Mouse (Mus musculus): ENCODE results near the gene Rag2. TPM values are rescaled to one million over a fixed set of nuclear protein-coding genes. Genes with fewer than 3 reads are reported as not detected.

The Rag2 gene
- polyA plus RNA-seq, 1 experiment: not detected

DNA sequence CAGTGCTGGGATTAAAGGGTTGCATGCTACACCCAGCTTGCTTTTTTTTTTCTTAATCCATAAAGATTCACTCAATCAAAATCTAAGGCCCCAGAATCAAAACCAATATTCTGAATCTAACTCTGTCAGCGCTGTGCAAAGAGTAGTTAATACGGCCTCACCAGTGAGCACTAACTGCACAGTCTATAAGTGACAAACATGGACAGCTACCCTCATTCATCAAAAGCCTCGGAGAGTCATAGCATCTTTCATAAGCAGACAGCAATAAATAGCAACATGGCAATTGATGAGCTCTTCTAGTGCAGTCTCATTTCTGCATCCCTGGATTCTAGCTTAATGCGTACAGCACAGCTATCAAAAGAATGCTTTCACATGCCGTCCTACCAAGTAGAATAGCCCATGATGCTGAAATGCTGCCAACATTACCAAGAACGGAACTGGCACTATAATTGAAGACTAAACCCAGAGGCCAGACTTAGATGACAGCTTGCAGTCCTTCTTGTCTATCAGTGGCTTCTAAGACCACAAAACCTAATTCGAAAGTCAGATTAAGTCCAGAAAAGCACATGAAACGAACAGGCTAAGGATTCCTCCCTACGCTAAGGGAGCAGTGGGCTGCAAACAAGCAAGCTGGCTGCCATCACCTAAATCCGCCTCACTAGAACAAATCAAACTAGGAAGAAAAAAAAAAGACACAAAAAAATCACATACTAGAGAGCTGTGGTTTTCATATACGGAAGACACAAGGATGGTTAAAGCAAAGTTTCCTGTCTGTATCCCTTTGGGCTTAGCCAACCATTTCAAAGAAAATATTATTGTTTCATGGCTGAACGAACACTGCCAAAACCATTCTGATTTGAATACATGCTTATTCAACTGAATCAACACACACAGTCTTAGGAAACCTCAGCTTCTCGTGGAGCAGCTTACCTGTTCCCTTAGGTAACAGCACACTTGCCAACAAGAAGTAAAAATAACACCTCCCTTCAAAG, 26.0 kb upstream of the Rag2 start:
- H3K27me3 ChIP-seq (ENCODE audit: control insufficient read depth, insufficient read depth, insufficient read length): no peaks in the 10 kb centered on the region
- H3ac ChIP-seq (ENCODE audit: control insufficient read depth, insufficient read length, low read depth): no peak overlapping the region
- H3K79me3 ChIP-seq (ENCODE audit: low read depth): no peaks in the 10 kb centered on the region
- H3K79me2 ChIP-seq (ENCODE audit: control insufficient read depth, insufficient read depth): no peaks in the 10 kb centered on the region
- no peaks in the 10 kb centered on the region for H3K36me3 ChIP-seq (ENCODE audit: control insufficient read depth, insufficient read depth)
- TF ChIP-seq USF1 (IDR thresholded peaks at IDR 0.05; ENCODE audit: low read depth): no peak
- no peak for TF ChIP-seq MAX (IDR thresholded peaks at IDR 0.05)
- TF ChIP-seq MYOG (IDR thresholded peaks at IDR 0.05; ENCODE audit: control insufficient read depth, extremely low read depth, insufficient read length): no peak
- no peak for TF ChIP-seq CEBPB (IDR thresholded peaks at IDR 0.05; ENCODE audit: low read depth)
- no peak for TF ChIP-seq MYOD1 (IDR thresholded peaks at IDR 0.05; ENCODE audit: control insufficient read depth, insufficient read length, low read depth)
- no peak for TF ChIP-seq CTCF (IDR thresholded peaks at IDR 0.05; ENCODE audit: control insufficient read depth, insufficient read depth, insufficient read length)
- no peak for TF ChIP-seq FOSL1 (IDR thresholded peaks at IDR 0.05; ENCODE audit: insufficient read depth, low read length, poor library complexity, severe bottlenecking)
- no peak overlapping the region for H3K4me3 ChIP-seq (ENCODE audit: insufficient read depth, poor library complexity, severe bottlenecking)

DNA sequence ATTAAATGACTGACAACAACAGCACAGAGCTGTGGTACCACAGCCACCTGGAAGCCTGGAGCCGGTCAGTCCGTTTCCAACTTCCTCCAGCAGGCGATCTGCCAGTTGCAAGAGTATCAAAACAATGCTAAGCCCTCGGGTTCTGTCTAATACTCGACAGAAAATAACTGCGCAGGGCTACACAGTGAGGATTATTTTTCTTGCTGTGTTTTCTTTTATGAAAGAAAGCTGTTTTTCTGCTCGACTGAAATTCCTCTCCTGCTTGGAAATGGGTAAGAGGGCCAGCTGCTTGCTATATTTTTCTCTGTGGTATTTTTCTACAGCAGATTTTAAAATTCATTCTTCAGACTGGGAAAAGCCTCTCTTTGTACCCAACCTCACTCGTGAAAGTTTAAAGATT, 23.8 kb upstream of the Rag2 start:
- no peaks in the 10 kb centered on the region for H3K79me3 ChIP-seq (ENCODE audit: low read depth)
- no peak overlapping the region for H3K4me3 ChIP-seq (ENCODE audit: insufficient read depth, poor library complexity, severe bottlenecking)
- no peaks in the 10 kb centered on the region for H3K79me2 ChIP-seq (ENCODE audit: control insufficient read depth, insufficient read depth)
- H3ac ChIP-seq (ENCODE audit: control insufficient read depth, insufficient read length, low read depth): no peak overlapping the region
- H3K27me3 ChIP-seq (ENCODE audit: control insufficient read depth, insufficient read depth, insufficient read length): no peaks in the 10 kb centered on the region
- TF ChIP-seq MYOD1 (IDR thresholded peaks at IDR 0.05; ENCODE audit: control insufficient read depth, insufficient read length, low read depth) (no peak), FOSL1 (IDR thresholded peaks at IDR 0.05; ENCODE audit: insufficient read depth, low read length, poor library complexity, severe bottlenecking) (no peak), CEBPB (IDR thresholded peaks at IDR 0.05; ENCODE audit: low read depth) (no peak), USF1 (IDR thresholded peaks at IDR 0.05; ENCODE audit: low read depth) (no peak), MYOG (IDR thresholded peaks at IDR 0.05; ENCODE audit: control insufficient read depth, extremely low read depth, insufficient read length) (no peak), MAX (IDR thresholded peaks at IDR 0.05) (no peak), CTCF (IDR thresholded peaks at IDR 0.05; ENCODE audit: control insufficient read depth, insufficient read depth, insufficient read length) (no peak)
- no peaks in the 10 kb centered on the region for H3K36me3 ChIP-seq (ENCODE audit: control insufficient read depth, insufficient read depth)

DNA sequence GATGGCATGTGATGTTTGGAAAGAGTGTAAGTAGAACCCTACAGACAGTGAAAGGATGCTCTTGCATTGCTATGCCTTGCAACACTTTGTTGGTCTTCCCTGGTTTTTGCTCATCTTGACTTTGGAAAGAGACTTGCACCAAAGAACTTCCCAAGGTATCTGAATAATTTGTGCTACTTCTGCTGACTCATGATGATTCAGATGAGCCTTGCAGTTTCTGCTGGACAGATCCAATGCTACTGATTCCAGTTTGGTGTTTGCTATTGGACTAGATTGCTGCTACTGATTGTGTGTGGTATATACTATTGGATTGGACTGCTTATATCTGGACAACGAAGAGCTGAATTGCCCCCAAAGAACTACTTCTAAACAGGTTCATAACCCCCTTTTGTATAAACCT, 21.4 kb upstream of the Rag2 start:
- Histone ChIP-seq H3K79me2 (ENCODE audit: control insufficient read depth, insufficient read depth) (no peaks in the 10 kb centered on the region), H3K36me3 (ENCODE audit: control insufficient read depth, insufficient read depth) (no peaks in the 10 kb centered on the region), H3K79me3 (ENCODE audit: low read depth) (no peaks in the 10 kb centered on the region), H3ac (ENCODE audit: control insufficient read depth, insufficient read length, low read depth) (no peak overlapping the region), H3K27me3 (ENCODE audit: control insufficient read depth, insufficient read depth, insufficient read length) (no peaks in the 10 kb centered on the region), H3K4me3 (ENCODE audit: insufficient read depth, poor library complexity, severe bottlenecking) (no peak overlapping the region)
- no peak for TF ChIP-seq USF1 (IDR thresholded peaks at IDR 0.05; ENCODE audit: low read depth)

DNA sequence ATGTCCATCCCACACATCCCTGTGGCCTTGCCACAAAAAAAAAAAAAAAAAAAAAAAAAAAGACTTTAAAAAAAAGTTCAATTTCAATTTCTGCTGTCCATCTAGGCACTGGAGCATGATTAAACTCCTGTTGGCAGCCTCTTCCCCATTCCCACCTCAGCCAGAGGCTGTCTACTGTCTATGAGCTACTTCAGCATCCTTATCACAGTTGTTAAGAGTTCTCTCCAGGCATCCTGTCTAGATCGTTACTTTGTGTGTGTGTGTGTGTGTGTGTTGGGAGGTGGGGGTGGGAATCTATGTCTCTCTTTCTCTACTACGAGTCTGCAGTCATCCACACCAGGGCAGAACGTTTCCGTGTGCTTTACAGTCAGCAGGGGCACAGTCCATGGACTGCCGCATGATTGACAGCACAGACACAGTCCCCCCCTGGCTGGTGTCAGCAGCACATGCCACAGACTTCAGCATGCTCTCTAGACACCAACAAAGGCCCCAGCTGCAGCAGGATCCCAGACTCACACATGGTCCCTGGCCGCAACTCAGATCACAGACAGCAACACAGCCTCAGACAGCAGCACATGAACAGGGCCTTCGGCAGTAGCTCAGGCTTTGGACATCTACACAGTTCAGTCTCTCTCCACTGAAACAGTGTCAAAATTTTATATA, 16.2 kb upstream of the Rag2 start:
- H3K79me2 ChIP-seq (ENCODE audit: control insufficient read depth, insufficient read depth): no peaks in the 10 kb centered on the region
- H3K27me3 ChIP-seq (ENCODE audit: control insufficient read depth, insufficient read depth, insufficient read length): no peaks in the 10 kb centered on the region
- TF ChIP-seq FOSL1 (IDR thresholded peaks at IDR 0.05; ENCODE audit: insufficient read depth, low read length, poor library complexity, severe bottlenecking) (no peak), MYOG (IDR thresholded peaks at IDR 0.05; ENCODE audit: control insufficient read depth, extremely low read depth, insufficient read length) (no peak), CTCF (IDR thresholded peaks at IDR 0.05; ENCODE audit: control insufficient read depth, insufficient read depth, insufficient read length) (no peak), USF1 (IDR thresholded peaks at IDR 0.05; ENCODE audit: low read depth) (no peak), MYOD1 (IDR thresholded peaks at IDR 0.05; ENCODE audit: control insufficient read depth, insufficient read length, low read depth) (no peak), MAX (IDR thresholded peaks at IDR 0.05) (no peak), CEBPB (IDR thresholded peaks at IDR 0.05; ENCODE audit: low read depth) (no peak)
- H3K36me3 ChIP-seq (ENCODE audit: control insufficient read depth, insufficient read depth): no peaks in the 10 kb centered on the region
- no peaks in the 10 kb centered on the region for H3K79me3 ChIP-seq (ENCODE audit: low read depth)
- H3K4me3 ChIP-seq (ENCODE audit: insufficient read depth, poor library complexity, severe bottlenecking): no peak overlapping the region
- no peak overlapping the region for H3ac ChIP-seq (ENCODE audit: control insufficient read depth, insufficient read length, low read depth)

DNA sequence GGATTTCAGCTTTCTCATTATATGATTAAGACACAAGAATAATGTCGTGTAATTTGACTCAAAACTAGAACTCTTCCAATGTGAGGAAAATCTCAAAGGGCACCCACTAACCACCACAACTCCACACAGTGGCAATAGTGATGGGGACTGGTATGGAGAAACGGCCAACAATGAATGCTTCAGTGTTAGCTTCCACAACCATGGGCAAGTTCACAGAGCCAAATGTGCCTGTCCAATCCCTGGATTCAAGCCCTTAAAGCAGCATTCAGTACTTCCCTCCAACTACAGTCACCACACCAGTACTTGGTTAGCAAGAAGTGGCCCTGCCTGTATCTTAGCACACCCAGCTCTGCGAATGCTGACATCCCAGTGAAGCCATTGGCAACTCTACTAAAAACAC, 13.7 kb upstream of the Rag2 start:
- Histone ChIP-seq H3K27me3 (ENCODE audit: control insufficient read depth, insufficient read depth, insufficient read length) (no peaks in the 10 kb centered on the region), H3K79me3 (ENCODE audit: low read depth) (no peaks in the 10 kb centered on the region), H3K36me3 (ENCODE audit: control insufficient read depth, insufficient read depth) (no peaks in the 10 kb centered on the region), H3K4me3 (ENCODE audit: insufficient read depth, poor library complexity, severe bottlenecking) (no peak overlapping the region), H3ac (ENCODE audit: control insufficient read depth, insufficient read length, low read depth) (no peak overlapping the region), H3K79me2 (ENCODE audit: control insufficient read depth, insufficient read depth) (no peaks in the 10 kb centered on the region)
- TF ChIP-seq MYOD1 (IDR thresholded peaks at IDR 0.05; ENCODE audit: control insufficient read depth, insufficient read length, low read depth) (no peak), MAX (IDR thresholded peaks at IDR 0.05) (no peak), CEBPB (IDR thresholded peaks at IDR 0.05; ENCODE audit: low read depth) (no peak), USF1 (IDR thresholded peaks at IDR 0.05; ENCODE audit: low read depth) (no peak), CTCF (IDR thresholded peaks at IDR 0.05; ENCODE audit: control insufficient read depth, insufficient read depth, insufficient read length) (no peak), FOSL1 (IDR thresholded peaks at IDR 0.05; ENCODE audit: insufficient read depth, low read length, poor library complexity, severe bottlenecking) (no peak), MYOG (IDR thresholded peaks at IDR 0.05; ENCODE audit: control insufficient read depth, extremely low read depth, insufficient read length) (no peak)
